Mouse (Mus musculus) right cerebral cortex, postnatal 14 days (tissue): ENCODE measurements around the gene Ano9.
A peak's percentile ranks its signal among the peaks of the same experiment; 100 is the strongest.

ENCODE experiments used
- DNase-seq: peaks from one replicate; pipeline ENCODE4 v3.0.0; 2022

The Ano9 gene

GRCm38 (mm10) chr7:141117636-141118035 lies at the start of gene Ano9:
Gene Ano9, minus strand, starts transcription at chr7:141117806.
- no peak for DNase-seq

GRCm38 (mm10) chr7:141164850-141165249 lies 47.2 kb upstream of the Ano9 start:
- no peak for DNase-seq

- no peak for DNase-seq
Observed at GRCm38 (mm10) chr7:141164397-141164796, 46.8 kb upstream of the Ano9 start.

GRCm38 (mm10) chr7:141155362-141155761 lies 37.8 kb upstream of the Ano9 start:
- DNase-seq: no peak

- DNase-seq: no peak
Observed at GRCm38 (mm10) chr7:141148639-141149038, 31.0 kb upstream of the Ano9 start.

- DNase-seq: no peak
Observed at GRCm38 (mm10) chr7:141147044-141147443, 29.4 kb upstream of the Ano9 start.

GRCm38 (mm10) chr7:141146043-141146595 lies 28.5 kb upstream of the Ano9 start:
- DNase-seq: no peak

- no peak for DNase-seq
Observed at GRCm38 (mm10) chr7:141145403-141145802, 27.8 kb upstream of the Ano9 start.

- no peak for DNase-seq
Observed at GRCm38 (mm10) chr7:141144650-141145049, 27.0 kb upstream of the Ano9 start.

GRCm38 (mm10) chr7:141143861-141144260 lies 26.3 kb upstream of the Ano9 start:
- DNase-seq: no peak

- no peak for DNase-seq
Observed at GRCm38 (mm10) chr7:141143112-141143511, 25.5 kb upstream of the Ano9 start.

- DNase-seq: no peak
Observed at GRCm38 (mm10) chr7:141141326-141141725, 23.7 kb upstream of the Ano9 start.

GRCm38 (mm10) chr7:141131904-141132755 lies 14.5 kb upstream of the Ano9 start:
- DNase-seq: no peak

GRCm38 (mm10) chr7:141131024-141131820 lies 13.6 kb upstream of the Ano9 start:
- peak; percentile 91 for DNase-seq

GRCm38 (mm10) chr7:141123517-141123856 lies 5.9 kb upstream of the Ano9 start:
- DNase-seq: no peak

- peak; percentile 77 for DNase-seq
Observed at GRCm38 (mm10) chr7:141122689-141123516, 5.3 kb upstream of the Ano9 start.

- DNase-seq: no peak
Observed at GRCm38 (mm10) chr7:141122245-141122644, 4.6 kb upstream of the Ano9 start, which contains the start of gene Ptdss2. Gene Ptdss2, plus strand, starts transcription at chr7:141122382.

- no peak for DNase-seq
Observed at GRCm38 (mm10) chr7:141121051-141121531, 3.5 kb upstream of the Ano9 start.

- DNase-seq: no peak
Observed at GRCm38 (mm10) chr7:141120605-141121004, 3.0 kb upstream of the Ano9 start.

GRCm38 (mm10) chr7:141119487-141119886 lies 1.9 kb upstream of the Ano9 start:
- no peak for DNase-seq

GRCm38 (mm10) chr7:141115874-141116273 lies 1.7 kb downstream of the Ano9 start:
- no peak for DNase-seq

GRCm38 (mm10) chr7:141103161-141103560 lies 14.4 kb downstream of the Ano9 start:
- no peak for DNase-seq
